Mouse (Mus musculus) CD4-positive, CD25-positive, alpha-beta regulatory T cell, adult 2 months (primary cell): ENCODE data around the gene Lrch2.
"Not testable (repeated sequence)": the region's sequence is repeated elsewhere in the genome, so short reads cannot be mapped to it uniquely, and the experiment has no call there.

Experiments used
- DNase-seq: peaks from one replicate; pipeline ENCODE4 v3.0.0-alpha.2; 2012; ENCODE audit warnings: low read depth, low spot score

Lrch2 gene

GRCm38 (mm10) chrX:147553421-147554201 is at the start of gene Lrch2:
TSS of gene Lrch2 (minus strand) at chrX:147554081.
- DNase-seq = no peak

- DNase-seq = no peak
These were observed 12.7 kb downstream of the Lrch2 start for GRCm38 (mm10) chrX:147540934-147541870.

GRCm38 (mm10) chrX:147538377-147538776 is 15.5 kb downstream of the Lrch2 start:
- DNase-seq = no peak

GRCm38 (mm10) chrX:147537117-147537516 is 16.8 kb downstream of the Lrch2 start:
- not testable (repeated sequence) for DNase-seq

GRCm38 (mm10) chrX:147535616-147536015 is 18.3 kb downstream of the Lrch2 start:
- no peak for DNase-seq

GRCm38 (mm10) chrX:147531675-147532074 is 22.2 kb downstream of the Lrch2 start:
- DNase-seq = no peak

GRCm38 (mm10) chrX:147527646-147528172 is 26.2 kb downstream of the Lrch2 start:
- no peak for DNase-seq

- no peak for DNase-seq
These were observed 64.3 kb downstream of the Lrch2 start for GRCm38 (mm10) chrX:147489551-147489950.

GRCm38 (mm10) chrX:147453610-147454009 is 100.3 kb downstream of the Lrch2 start, which contains the start of gene Vmn1r239-ps:
TSS of gene Vmn1r239-ps (minus strand) at chrX:147453710.
- DNase-seq = not testable (repeated sequence)

GRCm38 (mm10) chrX:147443386-147443785 is 110.5 kb downstream of the Lrch2 start:
- no peak for DNase-seq

- DNase-seq = no peak
These were observed 118.5 kb downstream of the Lrch2 start for GRCm38 (mm10) chrX:147435400-147435799.

GRCm38 (mm10) chrX:147429753-147430152 is 124.1 kb downstream of the Lrch2 start:
- DNase-seq = no peak

GRCm38 (mm10) chrX:147429129-147429528 is 124.8 kb downstream of the Lrch2 start, which contains the start of gene Il13ra2:
TSS of gene Il13ra2 (minus strand) at chrX:147429192.
- DNase-seq = no peak
